Mouse (Mus musculus): ENCODE data around the gene Cd3e. TPM values are rescaled to one million over a fixed set of nuclear protein-coding genes. Genes with fewer than 3 reads are reported as not detected.
"Not testable (repeated sequence)": the region's sequence is repeated elsewhere in the genome, so short reads cannot be mapped to it uniquely, and the experiment has no call there.

The Cd3e gene
- total RNA-seq, 1 experiment from 2014 or later = 0.46 TPM

GRCm38 (mm10) chr9:44977813-44978212 is 31.6 kb downstream of the Cd3e start:
- no peak for DNase-seq

GRCm38 (mm10) chr9:44969450-44969849 is 40.0 kb downstream of the Cd3e start:
- no peak for DNase-seq

- not testable (repeated sequence) for DNase-seq
Observed at GRCm38 (mm10) chr9:44967763-44968162, 41.7 kb downstream of the Cd3e start.

- peak; percentile 66 for DNase-seq
Observed at GRCm38 (mm10) chr9:44966815-44967242, 42.6 kb downstream of the Cd3e start.

- no peak for DNase-seq
Observed at GRCm38 (mm10) chr9:44965833-44966466, 43.5 kb downstream of the Cd3e start.

GRCm38 (mm10) chr9:44965126-44965832 is 44.1 kb downstream of the Cd3e start, which contains the start of gene Ube4a:
Gene Ube4a (minus strand): TSS chr9:44965600.
- peak; percentile 99 for DNase-seq

- no peak for DNase-seq
Observed at GRCm38 (mm10) chr9:44954432-44954831, 55.0 kb downstream of the Cd3e start.

Other genes starting within 250 kb of the Cd3e start
- 148 and 170 TPM in 2 replicates for gene Arcn1, start 241.8 kb downstream of the Cd3e start, total RNA-seq (2021)
- gene Ift46, start 241.7 kb downstream of the Cd3e start, total RNA-seq (2021) = 71.7 and 97.0 TPM in 2 replicates
- 6.1 and 8.6 TPM in 2 replicates for gene Tmem25, start 210.3 kb downstream of the Cd3e start, total RNA-seq (2021)
- 3.4 and 10.5 TPM in 2 replicates for gene Ttc36, start 206.6 kb downstream of the Cd3e start, total RNA-seq (2021)
- gene Kmt2a, start 128.3 kb downstream of the Cd3e start, total RNA-seq (2021) = 31.5 and 47.5 TPM in 2 replicates
- 383 and 529 TPM in 2 replicates for gene Atp5l, start 88.9 kb downstream of the Cd3e start, total RNA-seq (2021)
- 71.9 and 105 TPM in 2 replicates for gene Ube4a, start 44.0 kb downstream of the Cd3e start, total RNA-seq (2021)
- gene Cd3g, start 29.2 kb downstream of the Cd3e start, total RNA-seq (2021) = 0.52 TPM in 1 of 2 replicates, not detected in the other
- gene Cd3d, start 27.8 kb downstream of the Cd3e start, total RNA-seq (2021) = not detected in 2 replicates
- 5.7 and 7.4 TPM in 2 replicates for gene Mpzl2, start 30.2 kb upstream of the Cd3e start, total RNA-seq (2021)
- 6.0 and 6.8 TPM in 2 replicates for gene Mpzl3, start 45.6 kb upstream of the Cd3e start, total RNA-seq (2021)
- gene Jaml, start 69.6 kb upstream of the Cd3e start, total RNA-seq (2021) = 1.1 and 2.6 TPM in 2 replicates
- gene Scn2b, start 108.2 kb upstream of the Cd3e start, total RNA-seq (2021) = 9.4 and 11.0 TPM in 2 replicates
- 0.24 and 0.49 TPM in 2 replicates for gene Scn4b, start 128.8 kb upstream of the Cd3e start, total RNA-seq (2021)
- not detected in 2 replicates for gene BC049352, start 172.4 kb upstream of the Cd3e start, total RNA-seq (2021)
- not detected in 2 replicates for gene Tmprss4, start 194.5 kb upstream of the Cd3e start, total RNA-seq (2021)

Data from adrenal gland, postnatal 25 days (tissue).